Mouse (Mus musculus): ENCODE results near the gene Masp1.

- TF ChIP-seq HCFC1 (IDR thresholded peaks at IDR 0.05; ENCODE audit: borderline replicate concordance, insufficient read depth, low read length) (no peak), CHD2 (IDR thresholded peaks at IDR 0.05; ENCODE audit: low read depth, low read length) (no peak), ZNF384 (IDR thresholded peaks at IDR 0.05; ENCODE audit: low read depth, low read length) (no peak), MAFK (IDR thresholded peaks at IDR 0.05; ENCODE audit: insufficient read depth, low read depth, low read length) (no peak)
Measured at GRCm38 (mm10) chr16:23513401-23513800, 7.2 kb downstream of the Masp1 start.
